Mouse (Mus musculus): ENCODE data around the gene Trim15. TPM values are rescaled to one million over a fixed set of nuclear protein-coding genes. Genes with fewer than 3 reads are reported as not detected.
"Not testable (repeated sequence)": the region's sequence is repeated elsewhere in the genome, so short reads cannot be mapped to it uniquely, and the experiment has no call there.

The Trim15 gene
- polyA plus RNA-seq, 1 experiment from 2014 or later = 0.14 TPM

DNA sequence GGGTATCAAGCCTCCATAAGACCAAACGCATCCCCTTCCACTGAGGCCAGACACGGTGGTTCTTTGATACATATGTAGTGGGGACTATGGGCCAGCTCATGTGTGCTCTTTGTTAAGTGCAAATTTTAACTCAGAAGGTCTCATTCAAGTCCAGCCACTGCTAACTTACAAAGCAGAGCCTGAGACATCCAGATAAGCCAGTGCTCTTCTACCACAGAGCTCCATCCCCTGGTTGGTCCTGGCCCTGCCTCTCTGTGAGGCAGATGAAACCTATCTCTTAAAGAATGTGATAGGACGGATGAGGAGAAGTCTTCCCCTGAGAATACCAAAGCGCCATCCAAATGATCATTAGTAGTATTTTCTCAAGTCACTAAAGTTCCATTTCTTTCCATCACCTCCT lies 32.4 kb upstream of the Trim15 start:
- 73% methylated on average over 4 of the region's 4 CpGs for WGBS
- no peak overlapping the region for H3K27ac ChIP-seq (ENCODE audit: low read length)
- no peaks in the 10 kb centered on the region for H3K9me3 ChIP-seq (ENCODE audit: control insufficient read depth, low read length)
- no peaks in the 10 kb centered on the region for H3K27me3 ChIP-seq (ENCODE audit: control insufficient read depth, insufficient read depth, low read depth, low read length)
- H3K4me3 ChIP-seq (ENCODE audit: low read length) = no peak overlapping the region
- H3K4me1 ChIP-seq (replicated peaks; ENCODE audit: control insufficient read depth, insufficient read depth, low read length) = no peaks in the 10 kb centered on the region
- no peak overlapping the region for H3K9ac ChIP-seq (ENCODE audit: low read length)
- ATAC-seq (ENCODE audit: low read depth) = no peak
- H3K4me2 ChIP-seq (ENCODE audit: low read depth, low read length) = no peak overlapping the region
- H3K36me3 ChIP-seq (ENCODE audit: control insufficient read depth, insufficient read depth, low read length) = no peaks in the 10 kb centered on the region

DNA sequence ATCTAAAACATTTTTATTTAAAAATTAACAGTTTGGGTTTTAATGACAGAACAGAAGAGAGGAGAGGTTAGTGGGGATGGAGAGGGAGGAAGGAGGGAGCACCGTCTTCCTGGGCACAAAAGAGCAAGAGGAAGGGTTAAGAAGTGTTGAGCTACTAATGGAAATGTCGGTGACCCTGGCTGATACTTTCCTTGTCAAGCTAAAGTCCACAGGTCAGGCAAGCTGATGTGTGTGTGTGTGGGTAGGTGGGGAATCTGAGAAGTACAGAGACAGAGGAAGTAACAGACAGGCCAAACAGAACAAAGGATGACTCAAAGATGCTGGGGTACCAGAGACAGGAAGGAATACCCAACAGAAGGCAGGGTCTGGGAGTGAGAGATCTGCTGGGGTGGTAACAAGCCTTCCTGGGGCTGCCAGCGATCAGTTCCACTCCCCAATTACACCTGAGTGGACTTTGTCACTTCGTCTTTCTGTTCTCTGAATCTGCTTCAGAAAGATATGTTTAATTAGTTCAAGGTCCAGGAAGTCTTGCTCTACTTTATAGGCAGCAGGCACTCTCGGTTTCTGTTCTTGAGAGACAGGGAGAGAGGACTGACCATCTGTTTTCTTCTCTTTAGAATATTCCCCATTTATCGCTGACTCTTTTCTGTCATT lies 30.7 kb upstream of the Trim15 start, which contains the start of gene Trim31:
Gene Trim31 (plus strand): TSS at position 567 of the 654 bp plus-strand sequence.
- H3K4me1 ChIP-seq (replicated peaks; ENCODE audit: control insufficient read depth, insufficient read depth, low read length) = no peaks in the 10 kb centered on the region
- no peak for ATAC-seq (ENCODE audit: low read depth)
- no peak within 1 kb of the TSS for H3K9ac ChIP-seq (ENCODE audit: low read length)
- no peak within 1 kb of the TSS for H3K4me3 ChIP-seq (ENCODE audit: low read length)
- no peaks in the 10 kb centered on the region for H3K36me3 ChIP-seq (ENCODE audit: control insufficient read depth, insufficient read depth, low read length)
- WGBS = 52% methylated on average over 6 of the region's 6 CpGs
- H3K27ac ChIP-seq (ENCODE audit: low read length) = no peak within 1 kb of the TSS
- H3K4me2 ChIP-seq (ENCODE audit: low read depth, low read length) = no peak within 1 kb of the TSS
- no peaks in the 10 kb centered on the region for H3K9me3 ChIP-seq (ENCODE audit: control insufficient read depth, low read length)
- no peaks in the 10 kb centered on the region for H3K27me3 ChIP-seq (ENCODE audit: control insufficient read depth, insufficient read depth, low read depth, low read length)

DNA sequence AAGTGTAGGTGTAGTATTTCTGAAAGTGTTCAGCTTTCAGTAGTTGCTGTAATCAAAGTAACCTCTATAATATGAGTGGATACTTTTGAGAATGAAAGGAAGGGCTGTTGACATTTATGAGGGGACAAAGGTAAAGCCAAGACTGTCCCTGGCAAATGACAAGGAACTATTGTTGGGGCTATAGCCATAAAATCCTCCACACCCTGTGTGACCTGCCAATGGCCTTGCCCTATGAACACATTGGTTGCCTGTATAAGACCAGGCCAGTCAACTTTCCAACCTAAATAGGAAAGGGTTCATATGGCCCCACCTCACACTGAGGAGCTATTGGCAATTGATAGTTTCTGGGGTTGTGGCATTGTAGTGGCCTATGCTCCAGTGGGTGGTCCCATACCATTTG lies 30.1 kb upstream of the Trim15 start:
- H3K4me2 ChIP-seq (ENCODE audit: low read depth, low read length) = no peak overlapping the region
- H3K27ac ChIP-seq (ENCODE audit: low read length) = no peak overlapping the region
- H3K9me3 ChIP-seq (ENCODE audit: control insufficient read depth, low read length) = no peaks in the 10 kb centered on the region
- H3K4me1 ChIP-seq (replicated peaks; ENCODE audit: control insufficient read depth, insufficient read depth, low read length) = no peaks in the 10 kb centered on the region
- H3K36me3 ChIP-seq (ENCODE audit: control insufficient read depth, insufficient read depth, low read length) = no peaks in the 10 kb centered on the region
- H3K27me3 ChIP-seq (ENCODE audit: control insufficient read depth, insufficient read depth, low read depth, low read length) = no peaks in the 10 kb centered on the region
- H3K9ac ChIP-seq (ENCODE audit: low read length) = no peak overlapping the region
- no peak for ATAC-seq (ENCODE audit: low read depth)
- H3K4me3 ChIP-seq (ENCODE audit: low read length) = no peak overlapping the region

DNA sequence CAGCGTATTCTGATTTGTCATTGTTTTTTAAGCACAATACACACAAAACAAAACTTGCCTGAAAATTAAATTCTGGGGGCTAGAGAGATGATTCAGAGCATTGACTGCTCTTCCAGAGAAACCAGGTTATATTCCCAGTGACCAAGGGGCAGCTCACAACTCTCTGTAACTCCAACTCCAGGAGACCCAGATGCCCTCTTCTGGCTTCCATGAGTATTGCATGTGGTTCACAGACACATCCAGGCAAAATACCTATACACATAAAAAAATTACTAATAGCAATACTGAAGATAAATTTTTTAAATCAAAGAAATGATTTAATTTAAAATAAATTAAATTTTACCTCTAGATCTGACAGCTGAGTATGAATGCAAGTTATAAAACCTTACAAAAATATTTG lies 29.6 kb upstream of the Trim15 start:
- H3K9me3 ChIP-seq (ENCODE audit: control insufficient read depth, low read length) = no peaks in the 10 kb centered on the region
- H3K4me2 ChIP-seq (ENCODE audit: low read depth, low read length) = no peak overlapping the region
- ATAC-seq (ENCODE audit: low read depth) = no peak
- H3K4me3 ChIP-seq (ENCODE audit: low read length) = no peak overlapping the region
- no peak overlapping the region for H3K9ac ChIP-seq (ENCODE audit: low read length)
- H3K36me3 ChIP-seq (ENCODE audit: control insufficient read depth, insufficient read depth, low read length) = no peaks in the 10 kb centered on the region
- no peaks in the 10 kb centered on the region for H3K4me1 ChIP-seq (replicated peaks; ENCODE audit: control insufficient read depth, insufficient read depth, low read length)
- H3K27me3 ChIP-seq (ENCODE audit: control insufficient read depth, insufficient read depth, low read depth, low read length) = no peaks in the 10 kb centered on the region
- no peak overlapping the region for H3K27ac ChIP-seq (ENCODE audit: low read length)
- 87% methylated on average over 1 of the region's 1 CpGs for WGBS

DNA sequence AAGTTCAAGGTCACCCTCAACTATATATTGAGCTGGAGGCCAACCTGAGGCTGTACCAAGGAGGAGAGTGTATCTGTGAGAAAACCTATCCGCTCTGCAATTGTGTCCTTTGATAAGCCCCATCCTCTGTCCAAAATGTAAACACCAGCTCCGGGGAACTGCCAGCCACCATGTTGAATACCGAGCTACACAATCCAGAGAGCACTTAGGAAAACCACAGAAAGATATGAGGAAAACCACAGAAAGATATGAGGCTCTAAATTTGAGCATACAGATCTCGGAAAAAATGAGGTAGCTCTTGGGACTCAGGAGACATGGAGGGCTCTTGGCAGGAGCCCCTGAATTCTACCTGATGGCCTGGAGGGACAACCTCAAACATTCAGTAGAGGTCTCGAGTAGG lies 26.4 kb upstream of the Trim15 start:
- Histone ChIP-seq H3K4me2 (ENCODE audit: low read depth, low read length) (no peak overlapping the region), H3K36me3 (ENCODE audit: control insufficient read depth, insufficient read depth, low read length) (no peaks in the 10 kb centered on the region), H3K9ac (ENCODE audit: low read length) (no peak overlapping the region), H3K4me3 (ENCODE audit: low read length) (no peak overlapping the region), H3K9me3 (ENCODE audit: control insufficient read depth, low read length) (no peaks in the 10 kb centered on the region), H3K4me1 (replicated peaks; ENCODE audit: control insufficient read depth, insufficient read depth, low read length) (no peaks in the 10 kb centered on the region), H3K27me3 (ENCODE audit: control insufficient read depth, insufficient read depth, low read depth, low read length) (no peaks in the 10 kb centered on the region), H3K27ac (ENCODE audit: low read length) (no peak overlapping the region)
- ATAC-seq (ENCODE audit: low read depth) = no peak
- 25% methylated on average over 5 of the region's 5 CpGs for WGBS

DNA sequence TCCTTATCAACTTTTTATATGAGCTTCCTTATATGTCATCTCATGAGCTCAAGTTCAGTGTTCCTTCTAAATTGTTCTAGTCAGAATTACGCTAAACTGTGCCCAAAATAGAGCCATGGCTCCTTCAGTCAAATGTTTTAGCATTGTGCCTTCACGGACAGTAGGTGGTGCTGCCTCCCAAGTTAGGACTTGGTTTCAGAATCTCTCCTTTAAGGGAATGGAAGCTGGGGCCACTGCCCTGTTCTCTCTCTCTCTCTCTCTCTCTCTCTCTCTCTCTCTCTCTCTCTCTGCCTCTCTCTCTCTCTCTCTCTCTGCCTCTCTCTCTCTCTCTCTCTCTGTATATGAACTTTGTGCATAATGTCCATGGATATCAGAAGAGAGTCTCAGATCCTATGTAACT lies 25.4 kb upstream of the Trim15 start:
- 13% methylated on average over 2 of the region's 2 CpGs for WGBS
- Histone ChIP-seq H3K4me2 (ENCODE audit: low read depth, low read length) (no peak overlapping the region), H3K27me3 (ENCODE audit: control insufficient read depth, insufficient read depth, low read depth, low read length) (no peaks in the 10 kb centered on the region), H3K36me3 (ENCODE audit: control insufficient read depth, insufficient read depth, low read length) (no peaks in the 10 kb centered on the region), H3K27ac (ENCODE audit: low read length) (no peak overlapping the region), H3K4me1 (replicated peaks; ENCODE audit: control insufficient read depth, insufficient read depth, low read length) (no peaks in the 10 kb centered on the region), H3K9ac (ENCODE audit: low read length) (no peak overlapping the region), H3K9me3 (ENCODE audit: control insufficient read depth, low read length) (no peaks in the 10 kb centered on the region), H3K4me3 (ENCODE audit: low read length) (no peak overlapping the region)
- 0 out of 2 replicates have a peak, but pooled peaks have one; percentile 41 for ATAC-seq (ENCODE audit: low read depth)

DNA sequence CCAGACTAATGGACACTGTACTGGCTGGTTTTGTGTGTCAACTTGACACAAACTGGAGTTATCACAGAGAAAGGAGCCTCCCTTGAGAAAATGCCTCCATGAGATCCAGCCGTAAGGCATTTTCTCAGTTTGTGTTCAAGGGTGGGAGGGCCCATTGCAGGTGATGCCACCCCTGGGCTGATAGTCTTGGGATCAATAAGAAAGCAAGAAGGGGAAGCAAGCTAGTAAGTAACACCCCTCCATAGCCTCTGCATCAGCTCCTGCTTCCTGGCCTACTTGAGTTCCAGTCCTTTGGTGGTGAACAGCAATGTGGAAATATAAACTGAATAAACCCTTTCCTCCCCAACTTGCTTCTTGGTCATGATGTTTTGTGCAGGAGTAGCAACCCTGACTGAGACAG lies 24.5 kb upstream of the Trim15 start:
- not testable (repeated sequence) for H3K27ac ChIP-seq (ENCODE audit: low read length); H3K27me3 ChIP-seq (ENCODE audit: control insufficient read depth, insufficient read depth, low read depth, low read length); H3K9ac ChIP-seq (ENCODE audit: low read length); H3K4me2 ChIP-seq (ENCODE audit: low read depth, low read length); H3K4me1 ChIP-seq (replicated peaks; ENCODE audit: control insufficient read depth, insufficient read depth, low read length); H3K36me3 ChIP-seq (ENCODE audit: control insufficient read depth, insufficient read depth, low read length); ATAC-seq (ENCODE audit: low read depth); H3K4me3 ChIP-seq (ENCODE audit: low read length); H3K9me3 ChIP-seq (ENCODE audit: control insufficient read depth, low read length)
- WGBS = 79% methylated on average over 1 of the region's 1 CpGs

DNA sequence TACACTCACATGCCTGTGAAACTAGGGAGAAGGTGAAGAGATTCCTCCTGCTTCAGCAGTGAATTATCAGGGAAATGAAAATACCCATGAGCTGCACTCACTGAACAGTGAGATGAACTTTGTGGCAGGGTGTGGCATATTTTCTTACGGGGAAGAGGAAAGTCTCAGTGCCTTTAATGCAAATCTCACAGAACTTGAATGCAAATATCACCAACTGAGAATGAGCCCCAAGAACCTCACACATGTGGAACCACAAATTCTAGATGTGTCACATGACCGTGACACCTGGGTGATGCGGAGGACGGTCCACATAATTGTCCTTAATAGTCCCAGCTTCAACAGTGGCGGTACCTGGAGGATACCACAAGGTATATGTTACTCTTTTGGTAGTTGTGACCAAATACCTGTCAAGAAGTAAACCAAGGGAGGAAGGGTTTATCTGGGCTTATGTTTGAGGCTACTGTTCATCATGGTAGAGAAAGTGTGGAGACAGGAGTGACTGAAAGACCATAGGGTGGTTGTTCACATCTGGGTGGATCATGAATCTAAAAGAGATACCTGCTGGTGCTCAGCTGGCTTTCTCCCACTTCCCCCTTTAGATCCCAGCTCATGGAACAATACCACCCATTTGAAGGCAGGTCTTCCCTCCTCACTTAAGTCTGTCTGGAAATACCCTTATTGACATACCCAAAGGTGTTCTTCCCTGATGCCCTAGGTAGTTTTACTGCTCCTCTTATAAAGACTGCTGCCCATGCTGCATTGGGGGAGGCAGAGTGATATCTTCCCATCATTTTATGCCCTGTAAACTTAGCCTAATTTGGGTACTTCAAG lies 23.3 kb upstream of the Trim15 start, which contains the start of gene Trim40:
Gene Trim40 (minus strand): TSS at position 51 of the 831 bp plus-strand sequence.
- ATAC-seq (ENCODE audit: low read depth) = no peak
- H3K27me3 ChIP-seq (ENCODE audit: control insufficient read depth, insufficient read depth, low read depth, low read length) = no peaks in the 10 kb centered on the region
- H3K9ac ChIP-seq (ENCODE audit: low read length) = no peak within 1 kb of the TSS
- H3K4me3 ChIP-seq (ENCODE audit: low read length) = no peak within 1 kb of the TSS
- WGBS = 81% methylated on average over 5 of the region's 5 CpGs
- H3K4me1 ChIP-seq (replicated peaks; ENCODE audit: control insufficient read depth, insufficient read depth, low read length) = no peaks in the 10 kb centered on the region
- no peak within 1 kb of the TSS for H3K27ac ChIP-seq (ENCODE audit: low read length)
- no peaks in the 10 kb centered on the region for H3K9me3 ChIP-seq (ENCODE audit: control insufficient read depth, low read length)
- H3K36me3 ChIP-seq (ENCODE audit: control insufficient read depth, insufficient read depth, low read length) = no peaks in the 10 kb centered on the region
- H3K4me2 ChIP-seq (ENCODE audit: low read depth, low read length) = no peak within 1 kb of the TSS

DNA sequence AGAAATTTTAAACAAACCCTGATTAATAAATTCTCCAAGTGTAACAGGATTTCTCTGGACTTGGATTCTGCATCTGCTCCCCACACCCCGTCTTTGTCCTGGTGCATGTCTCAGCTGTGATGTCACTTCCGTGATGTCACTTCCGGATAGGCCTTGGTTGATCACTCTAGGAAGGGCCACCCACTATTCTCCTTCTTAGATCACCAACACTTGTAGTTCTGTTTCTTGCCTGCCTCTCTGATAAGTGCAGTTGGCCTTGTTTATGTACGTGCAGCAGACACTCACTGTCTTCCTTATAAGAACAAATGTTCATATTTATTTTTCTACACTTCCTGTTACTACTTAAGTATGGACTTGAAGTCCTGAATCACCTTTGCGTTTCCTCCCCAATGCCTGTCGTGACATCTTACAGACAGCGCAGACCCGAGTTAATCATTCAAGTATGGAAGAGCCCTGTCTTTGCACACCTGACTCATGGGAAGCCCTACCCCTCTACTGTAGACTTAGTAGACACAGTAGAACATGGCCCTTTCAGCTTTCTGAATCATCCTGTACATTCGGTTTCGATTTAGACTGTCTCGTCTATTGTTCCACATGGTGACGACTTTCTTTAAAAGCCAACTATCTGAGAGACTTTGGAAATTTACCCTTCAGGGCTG lies 18.3 kb upstream of the Trim15 start:
- H3K9ac ChIP-seq (ENCODE audit: low read length) = no peak overlapping the region
- ATAC-seq (ENCODE audit: low read depth) = no peak
- no peaks in the 10 kb centered on the region for H3K36me3 ChIP-seq (ENCODE audit: control insufficient read depth, insufficient read depth, low read length)
- WGBS = 83% methylated on average over 12 of the region's 12 CpGs
- no peaks in the 10 kb centered on the region for H3K9me3 ChIP-seq (ENCODE audit: control insufficient read depth, low read length)
- no peak overlapping the region for H3K27ac ChIP-seq (ENCODE audit: low read length)
- H3K27me3 ChIP-seq (ENCODE audit: control insufficient read depth, insufficient read depth, low read depth, low read length) = no peaks in the 10 kb centered on the region
- H3K4me1 ChIP-seq (replicated peaks; ENCODE audit: control insufficient read depth, insufficient read depth, low read length) = no peaks in the 10 kb centered on the region
- no peak overlapping the region for H3K4me2 ChIP-seq (ENCODE audit: low read depth, low read length)
- no peak overlapping the region for H3K4me3 ChIP-seq (ENCODE audit: low read length)
